Mouse (Mus musculus): ENCODE results near the gene Prrc2c.
"Not testable (repeated sequence)": the region's sequence is repeated elsewhere in the genome, so short reads cannot be mapped to it uniquely, and the experiment has no call there.

Prrc2c gene

DNA sequence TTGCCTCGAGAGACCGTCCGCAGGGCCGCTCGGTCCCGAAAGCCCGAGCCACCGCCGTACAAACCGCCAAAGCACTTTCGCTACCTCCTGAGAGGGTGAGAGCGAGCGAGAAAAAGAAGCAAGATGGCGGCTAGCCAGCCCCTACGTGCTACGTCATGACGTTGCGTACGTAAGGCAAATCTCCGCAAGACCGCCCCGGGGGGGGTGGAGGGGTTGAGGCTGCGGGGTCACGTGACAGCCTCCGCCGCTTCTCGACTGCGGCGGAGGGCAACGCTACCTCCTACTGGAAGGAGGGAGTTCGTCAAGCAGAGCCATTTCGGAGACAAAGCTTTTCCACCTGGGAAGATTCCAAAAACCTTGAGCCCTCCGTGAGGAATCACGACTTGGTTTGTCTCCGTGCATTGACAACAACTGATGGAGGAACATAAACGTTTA, at the start of gene Prrc2c:
Gene Prrc2c (minus strand): TSS at position 156 of the 435 bp plus-strand sequence.
- peak; percentile 100 for DNase-seq

DNA sequence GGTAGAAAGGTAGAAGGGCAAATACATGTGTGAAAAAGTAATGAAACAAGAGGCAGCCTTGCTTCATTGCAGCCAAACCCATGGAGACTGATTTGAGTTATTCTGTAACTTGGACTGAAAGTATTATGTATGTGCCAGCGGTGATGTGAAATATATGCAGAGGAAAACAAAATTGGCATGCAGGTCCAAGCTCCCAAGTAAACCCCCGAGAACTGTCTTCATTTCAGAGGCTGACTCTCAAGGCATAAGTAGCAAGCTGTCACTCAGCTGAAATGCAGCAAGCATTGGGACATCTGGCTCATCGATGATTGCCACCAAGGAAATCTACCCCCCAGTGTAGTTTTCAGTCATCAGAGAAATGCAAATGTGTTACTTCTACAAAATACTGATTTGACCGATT, 44.9 kb upstream of the Prrc2c start:
- no peak for DNase-seq

DNA sequence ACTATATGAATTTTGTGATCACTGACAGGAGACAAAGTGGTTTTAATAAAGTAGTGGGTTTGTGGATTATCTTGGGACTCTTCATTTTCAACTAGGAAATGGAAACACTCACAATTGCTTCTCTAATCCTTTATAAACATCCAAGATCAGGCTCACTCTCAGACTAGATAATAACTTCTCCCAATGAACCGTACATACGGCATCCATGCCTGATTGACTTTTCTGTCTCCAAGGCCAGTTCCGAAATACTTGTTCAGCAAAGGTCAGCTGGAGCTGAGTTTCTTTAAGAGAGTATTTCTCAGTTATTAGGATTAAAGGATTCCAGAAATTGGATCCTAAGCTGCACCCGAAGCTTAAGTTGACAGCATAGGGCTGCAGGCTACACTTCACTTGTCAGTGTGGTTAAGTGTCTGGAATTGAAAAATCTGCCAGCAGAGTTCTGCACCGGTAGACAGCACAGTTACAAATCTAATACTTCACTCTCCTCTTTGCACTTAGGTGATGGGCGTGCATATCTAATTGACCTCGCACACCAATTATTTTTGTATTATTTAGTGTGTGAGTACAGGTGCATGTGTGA, 43.4 kb upstream of the Prrc2c start:
- no peak for DNase-seq

DNA sequence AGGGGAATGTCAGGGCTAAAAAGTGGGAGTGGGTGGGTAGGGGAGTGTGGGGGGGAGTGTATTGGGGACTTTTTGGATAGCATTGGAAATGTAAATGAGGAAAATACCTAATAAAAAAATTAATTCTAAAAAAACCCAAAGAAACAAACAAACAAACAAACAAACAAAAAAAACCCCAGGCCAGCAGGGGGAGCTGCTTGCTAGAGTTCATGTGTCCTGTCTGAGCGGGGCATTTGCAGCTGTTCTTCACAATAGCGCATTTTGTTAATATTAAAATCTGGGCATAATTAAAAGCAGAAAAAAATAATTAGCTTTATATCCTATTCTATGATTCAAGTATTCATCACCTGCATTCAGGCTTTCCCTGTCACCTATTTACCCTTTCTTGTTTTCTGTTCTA, 40.7 kb upstream of the Prrc2c start:
- not testable (repeated sequence) for DNase-seq

DNA sequence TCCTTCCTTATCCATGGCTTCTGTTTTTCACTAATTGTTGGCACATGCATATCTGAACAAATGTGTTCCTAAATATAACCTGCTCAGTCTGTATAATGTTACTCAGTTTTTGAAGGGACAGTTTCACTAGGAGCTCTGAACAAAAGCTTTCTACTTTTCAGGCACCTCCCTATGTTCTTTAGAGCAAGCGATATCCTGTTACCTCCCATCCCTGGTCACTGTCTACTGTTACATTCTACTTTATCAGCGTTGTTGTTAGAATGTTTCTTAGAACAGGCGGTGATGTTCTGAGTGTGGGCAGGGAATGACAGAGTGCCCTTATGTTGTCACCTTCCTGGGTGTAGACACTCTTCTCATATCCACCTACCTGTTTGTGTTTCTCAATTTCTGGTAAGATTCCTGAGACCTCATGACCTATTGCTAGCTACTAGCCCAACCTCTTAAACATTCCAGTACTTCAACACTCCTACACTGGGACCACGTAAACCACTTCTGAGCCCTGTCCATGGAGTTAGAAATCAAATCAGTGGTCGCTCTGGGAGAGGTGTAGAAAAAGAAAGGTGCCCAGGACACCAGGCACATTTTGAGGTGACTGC, 37.7 kb upstream of the Prrc2c start:
- DNase-seq: no peak

DNA sequence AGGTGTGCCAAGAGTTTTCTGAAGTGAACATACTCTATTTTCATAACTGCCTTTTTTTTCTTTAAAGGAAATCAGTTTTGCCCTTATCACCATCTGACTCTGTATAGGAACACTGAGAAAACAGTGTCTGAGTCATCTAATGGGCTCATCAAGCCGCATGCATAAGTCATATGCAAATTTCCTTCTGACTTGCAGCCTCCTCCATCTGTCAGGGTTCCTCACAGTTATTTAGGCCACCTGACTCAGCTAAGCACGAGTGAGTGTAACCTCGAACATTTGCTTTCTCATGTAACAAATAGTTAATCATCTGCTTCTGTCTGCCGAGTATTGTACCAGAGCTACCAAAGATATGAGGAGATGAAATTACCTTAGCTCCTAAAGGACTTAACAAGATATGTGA, 33.3 kb upstream of the Prrc2c start:
- DNase-seq: no peak

DNA sequence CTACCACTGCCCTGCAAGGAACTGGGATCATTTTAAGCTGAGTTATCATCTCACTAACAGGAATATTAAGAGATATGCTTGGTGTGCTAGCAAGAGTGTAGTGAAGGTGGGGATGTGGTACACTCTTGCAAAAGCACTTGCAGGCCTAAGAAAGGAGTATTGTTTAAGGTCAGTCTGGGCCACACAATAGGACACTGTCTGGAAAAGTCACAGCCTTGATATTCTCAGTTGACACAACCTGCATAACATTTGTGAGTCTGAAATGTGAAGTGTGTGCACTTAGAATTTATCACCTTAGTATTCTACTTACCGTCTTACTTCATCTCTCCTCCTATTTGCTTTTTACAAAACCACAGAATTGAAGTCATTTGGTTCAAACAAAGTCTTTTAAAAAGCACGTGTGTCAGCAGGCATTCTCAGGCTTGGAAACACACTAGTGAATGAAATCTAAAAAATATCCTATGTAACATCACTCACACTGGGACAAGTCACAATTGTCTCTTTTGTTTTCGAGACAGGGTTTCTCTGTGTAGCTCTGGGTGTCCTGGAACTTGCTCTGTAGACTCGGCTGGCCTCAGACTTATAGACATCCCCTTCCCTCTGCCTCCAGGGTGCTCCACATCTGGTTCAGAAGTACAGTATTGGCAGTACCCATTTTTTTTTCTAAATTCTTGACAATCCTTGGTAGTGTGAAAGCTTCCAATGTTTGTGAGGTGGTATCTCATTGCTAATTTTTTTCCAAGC, 31.4 kb upstream of the Prrc2c start:
- no peak for DNase-seq

DNA sequence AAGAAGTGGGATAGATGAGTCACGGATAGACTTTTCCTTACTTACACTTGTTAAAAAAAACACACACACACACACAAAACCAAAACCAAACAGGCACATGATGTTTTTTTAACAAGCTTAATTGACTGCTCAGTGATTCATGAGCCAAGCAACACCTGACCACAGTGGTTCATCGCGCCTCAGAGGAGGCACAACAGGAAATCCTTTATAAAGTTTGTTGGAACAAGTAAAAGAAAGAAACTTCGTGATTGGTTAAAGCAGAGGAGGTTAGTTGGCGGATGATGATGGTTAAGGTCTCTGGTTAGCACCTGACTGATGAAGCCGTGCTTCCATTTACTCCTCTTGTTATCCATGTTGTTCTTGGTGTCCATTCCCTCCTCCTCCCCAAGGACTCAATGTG, 11.7 kb upstream of the Prrc2c start:
- no peak for DNase-seq

DNA sequence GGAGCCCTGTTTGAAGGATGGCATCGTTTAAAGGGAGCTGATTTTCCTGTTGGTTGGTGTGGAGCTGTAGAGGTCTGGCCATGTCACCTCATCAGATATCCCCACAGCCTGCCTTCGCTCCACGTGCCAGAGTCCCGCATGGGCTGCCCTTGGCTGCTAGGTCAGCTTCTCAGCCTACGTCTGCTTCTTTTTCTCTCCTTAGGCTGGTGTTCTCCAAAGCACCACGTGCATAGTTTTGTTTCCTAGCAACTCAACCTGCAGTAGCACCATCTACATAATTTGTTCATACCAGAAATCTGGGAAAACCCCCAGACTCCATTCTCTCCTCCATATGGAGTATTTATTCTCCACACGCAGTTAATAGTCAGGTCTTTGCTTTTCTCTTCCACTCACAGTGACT, 9.3 kb upstream of the Prrc2c start:
- no peak for DNase-seq

DNA sequence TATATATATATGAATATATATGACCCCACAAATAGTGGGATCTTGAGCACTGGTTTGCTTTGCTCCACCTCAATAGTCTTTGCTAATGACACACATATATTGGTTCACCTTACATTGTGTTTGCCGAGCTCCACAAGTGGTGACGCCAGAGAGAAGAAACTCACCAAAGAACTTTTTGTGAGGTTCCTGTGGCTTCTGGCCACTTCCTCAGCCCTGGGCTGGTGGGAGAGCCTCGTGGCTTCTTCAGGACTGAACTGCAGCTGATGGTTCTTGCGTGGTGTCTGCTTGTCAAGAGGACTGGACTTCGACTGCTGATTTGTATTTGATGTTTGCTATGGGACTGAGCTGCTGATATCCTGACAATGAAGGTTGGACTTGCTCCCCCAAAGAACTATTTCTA, 8.4 kb upstream of the Prrc2c start:
- DNase-seq: no peak

DNA sequence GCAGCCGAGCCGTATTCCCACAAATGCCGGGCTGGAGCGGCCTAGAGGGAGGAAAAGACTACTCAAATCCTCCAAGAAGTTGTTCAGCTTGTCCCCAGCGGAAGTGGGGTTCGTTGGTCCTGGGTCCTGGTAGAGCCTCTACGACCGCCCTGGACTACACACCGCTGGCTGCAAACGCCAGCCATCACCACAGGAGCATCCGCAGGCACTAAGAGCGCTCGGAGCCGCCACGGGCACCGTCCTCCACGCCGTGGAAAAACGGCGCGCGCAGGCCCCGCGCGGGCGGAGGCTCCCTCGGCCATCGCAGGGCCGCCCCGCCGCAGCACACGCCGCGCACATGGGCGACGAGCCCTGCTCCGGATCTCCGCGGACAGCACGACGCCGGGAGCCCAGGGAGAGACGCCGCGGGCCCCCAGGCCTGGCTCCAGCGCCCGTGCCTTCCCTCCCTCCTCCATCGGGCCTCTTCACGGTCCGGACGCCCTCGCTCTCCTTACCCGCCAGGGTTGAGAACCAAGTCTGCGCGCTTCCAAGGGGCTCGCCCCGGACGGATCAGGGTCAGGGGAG, 443 bp downstream of the Prrc2c start:
- DNase-seq: no peak

DNA sequence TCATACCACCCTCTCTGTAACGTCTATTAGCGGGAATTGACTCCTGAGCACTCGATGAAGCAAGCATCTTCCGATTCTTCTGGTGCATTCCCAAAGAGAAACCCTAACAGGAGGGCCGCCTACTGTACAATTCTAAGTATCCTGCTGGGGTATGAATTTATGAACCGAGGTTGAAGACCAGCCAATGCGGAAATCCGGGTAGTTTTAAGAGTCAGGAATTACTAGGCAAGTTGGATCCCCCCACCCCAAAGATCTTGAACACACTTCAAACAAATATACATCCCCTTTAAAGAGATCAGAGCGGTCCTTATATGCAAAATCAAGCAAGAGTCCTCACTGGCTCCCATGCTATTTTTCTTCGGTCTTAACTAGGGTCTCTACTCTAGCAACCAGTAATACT, 950 bp downstream of the Prrc2c start:
- no peak for DNase-seq

DNA sequence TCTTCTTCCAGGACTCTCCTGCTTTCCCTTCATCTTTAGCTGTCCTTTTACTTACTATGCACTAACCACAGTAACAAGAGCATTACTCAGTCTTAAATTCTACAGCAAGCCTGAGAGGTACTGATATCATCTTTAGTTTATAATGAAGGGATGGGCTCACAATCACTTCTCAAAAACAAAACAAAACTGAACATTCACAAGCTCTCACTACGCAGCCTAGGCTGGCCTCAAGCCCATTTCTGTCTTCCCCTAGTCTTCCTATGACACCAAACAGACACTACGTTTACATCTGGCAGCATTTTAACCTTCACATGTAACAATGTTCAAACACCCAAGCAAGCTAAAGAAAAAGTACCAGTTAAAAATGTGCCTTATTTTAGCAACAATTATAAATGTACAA, 1.9 kb downstream of the Prrc2c start:
- DNase-seq: no peak

DNA sequence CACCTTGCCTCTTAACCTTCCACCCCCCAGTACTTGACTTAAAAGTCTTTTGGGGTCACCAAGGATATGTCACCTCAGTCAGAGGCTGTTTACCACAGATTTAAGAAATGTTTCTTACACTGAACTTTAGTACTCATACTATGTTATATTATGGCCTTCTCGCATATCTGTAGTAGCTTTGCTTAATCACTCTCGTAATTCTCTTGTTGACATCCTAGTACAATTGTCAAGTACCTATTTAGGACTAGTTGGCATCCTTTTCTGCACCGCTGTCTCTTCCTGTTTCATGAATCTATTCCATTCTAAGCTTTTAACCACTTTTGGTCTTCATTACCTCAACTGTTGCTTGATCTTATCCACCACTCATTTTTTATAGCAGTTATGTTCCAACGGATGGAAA, 5.3 kb downstream of the Prrc2c start:
- no peak for DNase-seq

DNA sequence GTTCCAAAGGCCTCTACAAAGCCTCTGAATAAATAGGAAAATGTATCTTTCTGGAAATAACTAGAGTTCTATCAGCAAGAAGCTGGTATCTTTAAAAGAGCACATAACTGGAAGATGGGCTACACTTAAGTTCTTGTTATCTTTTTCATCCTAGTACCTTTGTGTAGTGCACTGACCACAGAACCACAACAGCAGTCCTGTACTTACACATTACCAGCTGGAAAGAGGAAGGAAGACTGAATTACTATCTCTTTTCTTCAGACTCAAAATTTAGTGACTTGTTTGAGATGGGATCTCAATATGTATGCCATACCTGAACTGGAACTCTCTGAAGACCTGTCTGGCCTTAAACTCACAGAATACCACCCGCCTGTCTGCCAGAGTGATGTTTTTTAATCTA, 6.1 kb downstream of the Prrc2c start:
- DNase-seq: no peak

DNA sequence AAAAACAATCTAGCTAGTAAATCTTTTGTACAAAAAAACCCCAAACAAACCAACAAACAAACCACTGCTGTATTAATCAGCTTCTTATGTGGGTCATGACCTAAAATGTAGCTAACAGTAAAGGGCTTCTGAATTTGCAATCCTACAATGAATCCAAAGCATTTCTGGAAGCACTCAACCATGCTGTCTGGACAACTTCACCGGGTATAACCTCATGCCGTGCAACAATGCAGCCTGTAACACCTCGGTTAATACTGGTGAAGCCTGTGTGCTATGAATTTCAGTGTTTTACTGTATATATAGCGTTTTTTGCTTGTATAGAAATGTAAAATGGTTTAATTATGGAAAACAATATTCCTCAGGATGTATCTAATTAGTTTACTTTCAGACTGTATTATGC, 8.3 kb downstream of the Prrc2c start:
- no peak for DNase-seq

DNA sequence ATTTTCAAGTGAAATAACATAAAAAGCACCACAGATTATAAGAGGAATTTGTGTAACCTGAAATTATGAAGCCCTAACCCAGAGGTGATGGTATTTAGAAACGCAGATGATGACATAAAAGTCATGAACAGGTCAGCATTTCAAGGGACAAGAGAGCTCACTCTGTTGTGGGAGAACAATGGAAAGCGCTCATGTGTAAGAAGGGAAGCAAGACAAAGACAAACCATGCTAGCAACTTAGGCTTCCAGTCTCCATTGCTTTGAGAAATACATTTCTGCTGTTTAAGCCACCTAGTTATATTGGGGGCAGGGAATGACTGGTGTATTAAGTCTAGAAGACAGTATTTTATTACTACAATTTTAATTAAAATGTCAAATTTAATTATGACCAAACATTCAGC, 10.9 kb downstream of the Prrc2c start:
- no peak for DNase-seq

DNA sequence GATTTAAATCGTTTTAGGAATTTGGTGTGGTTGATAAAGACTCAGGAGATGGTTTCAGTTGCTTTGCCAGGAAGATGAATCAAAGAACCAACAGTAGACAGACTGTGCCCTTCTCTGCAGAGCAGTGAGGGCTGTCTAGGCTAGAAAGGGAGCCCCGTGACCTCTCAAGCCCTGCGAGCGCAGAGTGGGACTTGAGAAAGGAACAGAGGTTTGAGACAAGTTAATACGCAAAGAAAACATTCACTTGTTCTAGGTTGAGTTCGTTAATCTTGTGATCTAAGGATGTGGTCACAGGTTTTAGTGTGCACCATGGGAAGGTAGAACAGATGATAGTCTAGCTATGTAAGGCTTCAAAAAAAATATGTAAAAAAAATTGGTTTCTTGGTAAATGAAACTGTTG, 12.4 kb downstream of the Prrc2c start:
- no peak for DNase-seq

DNA sequence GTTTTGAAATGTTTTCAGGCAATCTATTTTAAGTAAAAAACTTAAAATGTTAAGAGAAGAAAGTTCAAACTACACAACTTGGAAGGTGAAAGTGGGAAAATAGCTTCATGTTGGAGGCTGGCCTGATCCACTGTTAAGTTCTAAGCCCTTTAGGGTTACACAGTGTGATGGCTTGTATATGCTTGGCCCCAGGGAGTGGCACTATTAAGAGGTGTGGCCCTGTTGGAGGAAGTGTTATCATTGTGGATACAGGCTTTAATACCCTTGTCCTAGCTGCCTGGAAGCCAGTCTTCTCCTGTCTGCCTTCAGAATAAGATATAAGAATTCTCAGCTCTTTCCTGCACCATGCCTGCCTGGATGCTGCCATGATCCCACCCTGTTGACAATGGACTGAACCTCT, 16.7 kb downstream of the Prrc2c start:
- no peak for DNase-seq

DNA sequence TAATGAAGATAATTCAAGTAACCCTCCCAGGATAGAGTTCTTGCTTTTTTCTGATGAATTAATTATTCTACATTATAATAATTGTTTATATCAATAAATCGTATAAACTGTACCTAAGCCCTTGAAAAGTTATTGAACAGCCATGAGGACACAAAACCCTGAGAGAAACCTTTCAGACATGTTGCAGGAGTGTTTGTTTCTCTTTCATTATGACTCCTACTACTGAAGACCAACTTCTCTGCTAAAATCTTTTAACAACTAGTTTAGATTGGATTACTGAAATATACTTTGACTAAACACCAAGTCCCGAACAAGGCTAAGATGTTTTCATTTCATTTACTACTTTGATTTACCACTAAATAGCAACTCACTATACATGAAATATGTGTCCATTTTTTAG, 19.7 kb downstream of the Prrc2c start:
- no peak for DNase-seq

DNA sequence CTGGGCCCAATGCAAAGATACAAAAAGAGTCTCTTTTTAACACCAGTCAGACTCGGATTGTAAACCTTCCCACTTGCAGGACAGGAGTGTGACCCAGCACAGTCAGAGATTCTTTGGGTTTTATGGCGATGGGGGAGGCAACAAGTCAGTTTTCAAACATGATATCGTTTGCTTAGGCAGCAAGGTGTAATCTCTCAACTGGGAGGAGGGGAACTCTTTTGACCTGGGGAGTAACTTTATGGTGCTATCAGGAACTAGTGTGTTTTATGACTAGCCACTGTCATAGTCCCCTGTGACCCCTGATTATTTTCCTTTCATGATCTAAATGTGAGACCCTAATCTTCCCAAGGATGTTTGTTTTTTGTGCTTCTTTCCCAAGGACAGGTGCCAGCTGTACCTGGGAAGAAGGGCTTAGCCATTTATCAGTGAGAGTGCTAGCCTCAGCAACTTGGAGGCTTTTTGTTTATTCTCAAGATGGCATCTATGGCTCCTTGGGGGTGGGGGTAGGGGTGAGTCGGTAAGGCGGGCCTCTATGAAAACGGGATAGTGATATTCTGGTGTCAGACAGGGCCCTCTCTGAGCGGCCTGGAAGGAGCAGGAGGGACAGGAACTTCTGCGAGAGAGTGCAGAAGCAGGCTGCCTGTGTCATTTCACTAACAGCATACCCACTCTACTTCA, 39.8 kb downstream of the Prrc2c start:
- no peak for DNase-seq

DNA sequence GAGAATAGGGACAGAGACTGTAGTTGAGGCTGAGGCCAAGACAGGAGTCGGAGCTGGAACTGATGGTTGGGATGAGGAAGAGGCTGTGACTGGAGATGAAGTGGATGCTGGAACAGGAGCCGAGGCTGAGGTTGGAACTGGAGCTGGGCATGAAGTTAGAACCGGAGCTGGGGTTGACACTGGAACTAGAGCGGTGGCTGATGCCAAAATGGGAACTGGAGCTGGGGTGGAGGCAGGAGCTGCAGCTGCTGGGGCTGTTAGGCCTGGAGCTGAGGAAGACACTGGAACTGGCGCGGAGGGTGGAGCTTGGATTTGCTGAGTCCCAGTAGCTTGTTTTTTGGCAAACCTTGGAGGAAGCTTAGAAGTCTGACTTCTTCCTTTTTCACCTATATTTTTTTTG, 42.5 kb downstream of the Prrc2c start:
- DNase-seq: no peak

DNA sequence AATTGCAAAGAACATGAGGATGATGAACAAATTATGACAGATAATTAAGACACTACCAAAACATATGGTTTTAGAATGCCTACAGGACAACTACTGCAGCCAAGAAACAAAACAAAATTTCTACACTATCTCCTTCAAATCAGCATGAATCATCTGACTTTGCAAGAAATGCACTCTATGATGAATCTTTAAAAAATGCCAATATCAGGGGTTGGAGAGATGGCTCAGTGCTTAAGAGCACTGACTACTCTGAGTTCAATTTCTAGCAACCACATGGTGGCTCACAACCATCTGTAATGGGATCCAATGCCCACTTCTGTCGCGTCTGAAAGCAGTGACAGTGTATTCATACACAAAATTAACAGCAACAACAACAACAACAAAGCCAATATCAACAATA, 46.6 kb downstream of the Prrc2c start:
- no peak for DNase-seq

Data from right cerebral cortex, postnatal 14 days (tissue).